Mouse (Mus musculus) forebrain, embryonic 16.5 days (tissue): ENCODE data around the gene Artn. TPM values are rescaled to one million over a fixed set of nuclear protein-coding genes. Genes with fewer than 3 reads are reported as not detected.
A peak's percentile ranks its signal among the peaks of the same experiment; 100 is the strongest.

Source experiments
- ATAC-seq: fragments of 200-750 bp; cut with Nextera tagmentation; 2 replicates; pipeline ENCODE4 v1.8.0; 2017; ENCODE audit warnings: mild to moderate bottlenecking, moderate library complexity
- H3K27ac ChIP-seq: fragments of 300-500 bp; sonication (generic); 2 replicates; pipeline ENCODE4 v1.5.1; 2014; ENCODE audit warnings: low read length, control low read depth
- H3K27me3 ChIP-seq: fragments of 300-500 bp; sonication (generic); replicated peaks from 2 replicates; pipeline ENCODE4 v1.6.1; 2014; ENCODE audit warnings: low read length; ENCODE audit not compliant: control insufficient read depth, insufficient read depth
- H3K36me3 ChIP-seq: fragments of 300-500 bp; sonication (generic); 2 replicates; pipeline ENCODE4 v1.6.1; 2014; ENCODE audit not compliant: control insufficient read depth, insufficient read depth
- H3K4me1 ChIP-seq: fragments of 300-500 bp; sonication (generic); replicated peaks from 2 replicates; pipeline ENCODE4 v1.6.1; 2014; ENCODE audit warnings: low read length; ENCODE audit not compliant: control insufficient read depth, insufficient read depth
- H3K4me2 ChIP-seq: fragments of 300-500 bp; sonication (generic); 2 replicates; pipeline ENCODE4 v1.6.1; 2014; ENCODE audit warnings: mild to moderate bottlenecking, low read length, control low read depth
- H3K4me3 ChIP-seq: fragments of 300-500 bp; sonication (generic); replicated peaks from 2 replicates; pipeline ENCODE4 v1.5.1; 2014; ENCODE audit warnings: mild to moderate bottlenecking, low read length, control low read depth
- H3K9ac ChIP-seq: fragments of 300-500 bp; sonication (generic); replicated peaks from 2 replicates; pipeline ENCODE4 v1.6.1; 2014; ENCODE audit warnings: low read depth, low read length, control low read depth
- H3K9me3 ChIP-seq: fragments of 300-500 bp; sonication (generic); 2 replicates; pipeline ENCODE4 v1.6.1; 2016; ENCODE audit warnings: low read length; ENCODE audit not compliant: control insufficient read depth
- WGBS: fragments of 180-500 bp; shearing (Covaris S2); extraction: QIAGEN DNeasy Blood & Tissue Kit; methylation state at CpG from one replicate; pipeline ENCODE4 v1.1.7; 2014; 5-methylcytosine and 5-hydroxymethylcytosine counted together
- polyA plus RNA-seq: library from polyadenylated mRNA; unstranded; fragments of >200 nt; fragmentation: Nextera tagmentation; extraction: Ambion mirVana; gene quantifications from 2 replicates; pipeline ENCODE4 v1.2.1, GENCODE M21; 2015

Artn gene
- polyA plus RNA-seq, 1 experiment from 2014 or later = 0.48 TPM

GRCm38 (mm10) chr4:117904094-117904493 lies 25.5 kb downstream of the Artn start:
- ATAC-seq = peak; percentile 24; the same call in 1 of the 2 replicates
- Histone ChIP-seq H3K9ac (no peak overlapping the region), H3K27me3 (no peaks in the 10 kb centered on the region), H3K4me2 (no peak overlapping the region), H3K4me1 (peaks cover 19% of the 10 kb centered on the region), H3K36me3 (peaks cover 40% of the 10 kb centered on the region), H3K27ac (no peak overlapping the region), H3K4me3 (no peak overlapping the region), H3K9me3 (no peaks in the 10 kb centered on the region)
- 73% methylated on average over 10 of the region's 10 CpGs for WGBS

GRCm38 (mm10) chr4:117898111-117898510 lies 31.5 kb downstream of the Artn start:
- Histone ChIP-seq H3K27ac (no peak overlapping the region), H3K27me3 (no peaks in the 10 kb centered on the region), H3K9me3 (no peaks in the 10 kb centered on the region), H3K9ac (no peak overlapping the region), H3K36me3 (peaks cover 56% of the 10 kb centered on the region), H3K4me2 (no peak overlapping the region), H3K4me1 (no peaks in the 10 kb centered on the region), H3K4me3 (no peak overlapping the region)
- 89% methylated on average over 3 of the region's 3 CpGs for WGBS
- no peak for ATAC-seq

- ATAC-seq = no peak
- no peak overlapping the region for H3K4me3 ChIP-seq
- no peak overlapping the region for H3K27ac ChIP-seq
- H3K9ac ChIP-seq = no peak overlapping the region
- H3K4me1 ChIP-seq = peaks cover 7% of the 10 kb centered on the region
- H3K36me3 ChIP-seq = peaks cover 41% of the 10 kb centered on the region
- WGBS = 98% methylated on average over 6 of the region's 6 CpGs
- H3K9me3 ChIP-seq = no peaks in the 10 kb centered on the region
- no peak overlapping the region for H3K4me2 ChIP-seq
- H3K27me3 ChIP-seq = no peaks in the 10 kb centered on the region
Measured at GRCm38 (mm10) chr4:117896031-117896430, 33.5 kb downstream of the Artn start.

GRCm38 (mm10) chr4:117895339-117895738 lies 34.2 kb downstream of the Artn start:
- WGBS = 85% methylated on average over 7 of the region's 7 CpGs
- H3K9me3 ChIP-seq = no peaks in the 10 kb centered on the region
- no peak overlapping the region for H3K9ac ChIP-seq
- peaks cover 13% of the 10 kb centered on the region for H3K4me1 ChIP-seq
- no peak overlapping the region for H3K4me3 ChIP-seq
- no peaks in the 10 kb centered on the region for H3K27me3 ChIP-seq
- H3K27ac ChIP-seq = no peak overlapping the region
- ATAC-seq = no peak
- peaks cover 34% of the 10 kb centered on the region for H3K36me3 ChIP-seq
- H3K4me2 ChIP-seq = no peak overlapping the region

GRCm38 (mm10) chr4:117894601-117895000 lies 35.0 kb downstream of the Artn start:
- no peak for ATAC-seq
- no peaks in the 10 kb centered on the region for H3K27me3 ChIP-seq
- 89% methylated on average over 8 of the region's 8 CpGs for WGBS
- H3K4me1 ChIP-seq = peaks cover 13% of the 10 kb centered on the region
- H3K4me3 ChIP-seq = no peak overlapping the region
- H3K9me3 ChIP-seq = no peaks in the 10 kb centered on the region
- no peak overlapping the region for H3K4me2 ChIP-seq
- no peak overlapping the region for H3K9ac ChIP-seq
- H3K36me3 ChIP-seq = peaks cover 31% of the 10 kb centered on the region
- no peak overlapping the region for H3K27ac ChIP-seq

- no peak for ATAC-seq
- Histone ChIP-seq H3K4me3 (no peak overlapping the region), H3K4me1 (peaks cover 13% of the 10 kb centered on the region), H3K9ac (no peak overlapping the region), H3K27me3 (no peaks in the 10 kb centered on the region), H3K36me3 (peaks cover 20% of the 10 kb centered on the region), H3K9me3 (no peaks in the 10 kb centered on the region), H3K27ac (no peak overlapping the region), H3K4me2 (no peak overlapping the region)
- WGBS = 27% methylated on average over 9 of the region's 9 CpGs
Measured at GRCm38 (mm10) chr4:117893376-117893775, 36.2 kb downstream of the Artn start.

GRCm38 (mm10) chr4:117891738-117892161 lies 37.8 kb downstream of the Artn start, which contains the start of gene Dph2:
Dph2 (minus strand) TSS chr4:117892032.
- H3K27ac ChIP-seq = no peak within 1 kb of the TSS
- peaks cover 10% of the 10 kb centered on the region for H3K36me3 ChIP-seq
- ATAC-seq = peak; percentile 91
- H3K4me1 ChIP-seq = peaks cover 16% of the 10 kb centered on the region
- no peaks in the 10 kb centered on the region for H3K27me3 ChIP-seq
- WGBS = under 1% methylated on average over 21 of the region's 21 CpGs
- H3K9me3 ChIP-seq = no peaks in the 10 kb centered on the region
- peak within 1 kb of the TSS; percentile 36 for H3K9ac ChIP-seq
- H3K4me2 ChIP-seq = peak within 1 kb of the TSS; percentile 92
- peak within 1 kb of the TSS; percentile 55 for H3K4me3 ChIP-seq

- H3K27ac ChIP-seq = no peak overlapping the region
- ATAC-seq = no peak
- peaks cover 10% of the 10 kb centered on the region for H3K36me3 ChIP-seq
- no peaks in the 10 kb centered on the region for H3K9me3 ChIP-seq
- H3K4me3 ChIP-seq = no peak overlapping the region; the same call in 1 of the 2 replicates
- H3K4me2 ChIP-seq = peak overlapping the region; percentile 92
- no peaks in the 10 kb centered on the region for H3K27me3 ChIP-seq
- peaks cover 26% of the 10 kb centered on the region for H3K4me1 ChIP-seq
- WGBS = 55% methylated on average over 8 of the region's 8 CpGs
- no peak overlapping the region for H3K9ac ChIP-seq
Measured at GRCm38 (mm10) chr4:117890750-117891149, 38.8 kb downstream of the Artn start.

- no peak overlapping the region for H3K27ac ChIP-seq
- 86% methylated on average over 14 of the region's 14 CpGs for WGBS
- H3K36me3 ChIP-seq = peaks cover 12% of the 10 kb centered on the region
- no peak overlapping the region for H3K4me3 ChIP-seq
- H3K9ac ChIP-seq = no peak overlapping the region
- peaks cover 29% of the 10 kb centered on the region for H3K4me1 ChIP-seq
- no peak overlapping the region for H3K4me2 ChIP-seq
- H3K9me3 ChIP-seq = no peaks in the 10 kb centered on the region
- ATAC-seq = no peak
- no peaks in the 10 kb centered on the region for H3K27me3 ChIP-seq
Measured at GRCm38 (mm10) chr4:117890031-117890430, 39.5 kb downstream of the Artn start.

GRCm38 (mm10) chr4:117889471-117889870 lies 40.1 kb downstream of the Artn start:
- WGBS = 93% methylated on average over 15 of the region's 15 CpGs
- Histone ChIP-seq H3K4me2 (no peak overlapping the region), H3K27me3 (no peaks in the 10 kb centered on the region), H3K4me3 (no peak overlapping the region), H3K27ac (no peak overlapping the region), H3K4me1 (peaks cover 31% of the 10 kb centered on the region), H3K9ac (no peak overlapping the region), H3K9me3 (no peaks in the 10 kb centered on the region), H3K36me3 (peaks cover 13% of the 10 kb centered on the region)
- ATAC-seq = no peak
